Mouse (Mus musculus): ENCODE measurements around the gene Echdc3. TPM values are rescaled to one million over a fixed set of nuclear protein-coding genes. Genes with fewer than 3 reads are reported as not detected.

Echdc3 gene
- polyA plus RNA-seq, 2 experiments = 8.7 to 8.8 TPM

- Histone ChIP-seq H3K4me3 (ENCODE audit: insufficient read depth in 1 of 2, low read depth in 2 of 2, low read length in 2 of 2) (no peak overlapping the region), H3K27me3 (ENCODE audit: control insufficient read depth, insufficient read depth, low read length) (no peaks in the 10 kb centered on the region), H3K9me3 (ENCODE audit: control insufficient read depth, low read length) (no peaks in the 10 kb centered on the region), H3K9ac (replicated peaks) (no peak overlapping the region), H3K4me1 (replicated peaks; ENCODE audit: control insufficient read depth in 2 of 2, insufficient read depth in 2 of 2, low read length in 1 of 2) (no peaks in the 10 kb centered on the region), H3K27ac (no peak overlapping the region), H3K36me3 (replicated peaks; ENCODE audit: control insufficient read depth, insufficient read depth, low read depth) (no peaks in the 10 kb centered on the region), H3K4me2 (ENCODE audit: low read depth) (no peak overlapping the region)
- WGBS (ENCODE audit: insufficient replicate concordance) = 77% methylated on average over 5 of the region's 5 CpGs
- DNase-seq (ENCODE audit: low read depth in 3 of 3, low spot score in 3 of 3) (no peak), ATAC-seq (ENCODE audit: insufficient read depth) (no peak)
- TF ChIP-seq CTCF (IDR thresholded peaks at IDR 0.05; ENCODE audit: low read depth) (no peak), EP300 (IDR thresholded peaks at IDR 0.05; ENCODE audit: low read depth) (no peak)
Observed at GRCm38 (mm10) chr2:6149801-6150200, 63.0 kb downstream of the Echdc3 start.

- no peak for ATAC-seq (ENCODE audit: insufficient read depth)
- H3K9me3 ChIP-seq (ENCODE audit: control insufficient read depth, low read length) = no peaks in the 10 kb centered on the region
- H3K27me3 ChIP-seq (ENCODE audit: control insufficient read depth, insufficient read depth, low read length) = no peaks in the 10 kb centered on the region
- 69% methylated on average over 7 of the region's 7 CpGs for WGBS (ENCODE audit: insufficient replicate concordance)
- no peak overlapping the region for H3K4me2 ChIP-seq (ENCODE audit: low read depth)
- H3K36me3 ChIP-seq (replicated peaks; ENCODE audit: control insufficient read depth, insufficient read depth, low read depth) = no peaks in the 10 kb centered on the region
- no peak for DNase-seq (ENCODE audit: low read depth in 3 of 3, low spot score in 3 of 3)
- no peak overlapping the region for H3K27ac ChIP-seq
- TF ChIP-seq EP300 (IDR thresholded peaks at IDR 0.05; ENCODE audit: low read depth) (no peak), CTCF (IDR thresholded peaks at IDR 0.05; ENCODE audit: low read depth) (no peak)
- H3K9ac ChIP-seq (replicated peaks) = no peak overlapping the region
- H3K4me1 ChIP-seq (replicated peaks; ENCODE audit: control insufficient read depth in 2 of 2, insufficient read depth in 2 of 2, low read length in 1 of 2) = no peaks in the 10 kb centered on the region
- no peak overlapping the region for H3K4me3 ChIP-seq (ENCODE audit: insufficient read depth in 1 of 2, low read depth in 2 of 2, low read length in 2 of 2)
Observed at GRCm38 (mm10) chr2:6146901-6147300, 65.9 kb downstream of the Echdc3 start.

DNA sequence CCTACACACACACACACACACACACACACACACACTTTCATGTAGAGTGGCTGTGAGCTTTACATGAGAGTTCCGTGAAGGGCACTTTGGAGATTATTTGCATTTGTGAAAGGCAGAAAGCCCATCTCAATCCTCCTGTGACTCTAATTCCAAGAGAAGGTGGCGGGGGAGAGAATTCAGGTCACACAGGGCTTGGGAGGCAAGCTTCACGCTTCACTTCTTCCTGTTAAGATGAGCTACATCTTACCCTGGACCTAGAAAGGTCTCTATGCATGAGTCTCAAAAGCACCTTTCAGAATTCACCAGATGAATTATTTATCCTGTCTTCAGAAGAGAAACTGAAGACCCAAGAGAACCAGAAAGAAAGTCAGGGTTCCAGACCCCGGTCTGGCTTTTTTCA lies 66.6 kb downstream of the Echdc3 start:
- DNase-seq (ENCODE audit: low read depth in 3 of 3, low spot score in 3 of 3) (no peak), ATAC-seq (ENCODE audit: insufficient read depth) (no peak)
- TF ChIP-seq CTCF (IDR thresholded peaks at IDR 0.05; ENCODE audit: low read depth) (no peak), EP300 (IDR thresholded peaks at IDR 0.05; ENCODE audit: low read depth) (no peak)
- no peaks in the 10 kb centered on the region for H3K4me1 ChIP-seq (replicated peaks; ENCODE audit: control insufficient read depth in 2 of 2, insufficient read depth in 2 of 2, low read length in 1 of 2)
- no peaks in the 10 kb centered on the region for H3K9me3 ChIP-seq (ENCODE audit: control insufficient read depth, low read length)
- H3K4me2 ChIP-seq (ENCODE audit: low read depth) = no peak overlapping the region
- H3K9ac ChIP-seq (replicated peaks) = no peak overlapping the region
- no peaks in the 10 kb centered on the region for H3K27me3 ChIP-seq (ENCODE audit: control insufficient read depth, insufficient read depth, low read length)
- H3K36me3 ChIP-seq (replicated peaks; ENCODE audit: control insufficient read depth, insufficient read depth, low read depth) = no peaks in the 10 kb centered on the region
- no peak overlapping the region for H3K4me3 ChIP-seq (ENCODE audit: insufficient read depth in 1 of 2, low read depth in 2 of 2, low read length in 2 of 2)
- H3K27ac ChIP-seq = no peak overlapping the region
- WGBS (ENCODE audit: insufficient replicate concordance) = 75% methylated on average over 4 of the region's 4 CpGs

DNA sequence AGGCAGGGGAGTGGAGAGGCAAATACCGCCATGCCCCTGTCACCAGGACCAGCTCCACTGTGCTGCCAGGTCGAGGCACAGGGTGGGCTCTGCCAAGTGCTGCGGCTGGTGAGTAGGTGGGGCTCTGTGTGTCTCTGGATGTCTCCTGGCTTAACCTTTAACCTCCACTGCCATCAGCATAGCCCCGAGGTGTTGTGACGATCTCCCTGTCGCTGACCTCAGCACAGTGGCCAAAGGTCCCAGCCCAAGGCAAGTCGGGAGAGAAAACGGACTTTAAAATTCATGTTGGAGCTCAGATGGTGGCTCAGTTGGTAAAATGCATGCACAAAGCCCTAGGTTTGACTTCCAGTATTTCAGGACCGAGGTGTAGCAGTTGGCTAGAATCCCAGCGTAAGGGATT lies 67.2 kb downstream of the Echdc3 start:
- no peak for TF ChIP-seq EP300 (IDR thresholded peaks at IDR 0.05; ENCODE audit: low read depth)
- no peak for TF ChIP-seq CTCF (IDR thresholded peaks at IDR 0.05; ENCODE audit: low read depth)

GRCm38 (mm10) chr2:6142915-6143654 lies 69.7 kb downstream of the Echdc3 start:
- DNase-seq (ENCODE audit: low read depth in 3 of 3, low spot score in 3 of 3) (no peak), ATAC-seq (ENCODE audit: insufficient read depth) (no peak)
- Histone ChIP-seq H3K4me2 (ENCODE audit: low read depth) (no peak overlapping the region), H3K36me3 (replicated peaks; ENCODE audit: control insufficient read depth, insufficient read depth, low read depth) (no peaks in the 10 kb centered on the region), H3K27ac (no peak overlapping the region), H3K4me1 (replicated peaks; ENCODE audit: control insufficient read depth in 2 of 2, insufficient read depth in 2 of 2, low read length in 1 of 2) (no peaks in the 10 kb centered on the region), H3K9me3 (ENCODE audit: control insufficient read depth, low read length) (no peaks in the 10 kb centered on the region), H3K9ac (replicated peaks) (no peak overlapping the region), H3K27me3 (ENCODE audit: control insufficient read depth, insufficient read depth, low read length) (no peaks in the 10 kb centered on the region), H3K4me3 (ENCODE audit: insufficient read depth in 1 of 2, low read depth in 2 of 2, low read length in 2 of 2) (no peak overlapping the region)
- 63% methylated on average over 16 of the region's 16 CpGs for WGBS (ENCODE audit: insufficient replicate concordance)
- TF ChIP-seq EP300 (IDR thresholded peaks at IDR 0.05; ENCODE audit: low read depth) = no peak
- no peak for TF ChIP-seq CTCF (IDR thresholded peaks at IDR 0.05; ENCODE audit: low read depth)

More for the DNA sequence above, 67.2 kb downstream of the Echdc3 start:
- Histone ChIP-seq H3K4me2 (ENCODE audit: low read depth) (no peak overlapping the region), H3K27ac (no peak overlapping the region), H3K9me3 (ENCODE audit: control insufficient read depth, low read length) (no peaks in the 10 kb centered on the region), H3K27me3 (ENCODE audit: control insufficient read depth, insufficient read depth, low read length) (no peaks in the 10 kb centered on the region), H3K36me3 (replicated peaks; ENCODE audit: control insufficient read depth, insufficient read depth, low read depth) (no peaks in the 10 kb centered on the region), H3K4me1 (replicated peaks; ENCODE audit: control insufficient read depth in 2 of 2, insufficient read depth in 2 of 2, low read length in 1 of 2) (no peaks in the 10 kb centered on the region), H3K4me3 (ENCODE audit: insufficient read depth in 1 of 2, low read depth in 2 of 2, low read length in 2 of 2) (no peak overlapping the region), H3K9ac (replicated peaks) (no peak overlapping the region)
- WGBS (ENCODE audit: insufficient replicate concordance) = 59% methylated on average over 10 of the region's 10 CpGs
- no peak for DNase-seq (ENCODE audit: low read depth in 3 of 3, low spot score in 3 of 3)
- ATAC-seq (ENCODE audit: insufficient read depth) = no peak

All from liver, embryonic 14.5 days (tissue).